Mouse (Mus musculus) liver, embryonic 14.5 days (tissue): Measurements from ENCODE around the gene Ano4.

Experiments
- CTCF ChIP-seq: IDR thresholded peaks from 2 replicates; pipeline ENCODE4 v1.5.1; 2016; ENCODE audit warnings: antibody characterized with exemption, low read depth, control low read depth
- EP300 ChIP-seq: IDR thresholded peaks from 2 replicates; pipeline ENCODE4 v1.6.1; 2016; ENCODE audit warnings: antibody characterized with exemption, low read depth

DNA sequence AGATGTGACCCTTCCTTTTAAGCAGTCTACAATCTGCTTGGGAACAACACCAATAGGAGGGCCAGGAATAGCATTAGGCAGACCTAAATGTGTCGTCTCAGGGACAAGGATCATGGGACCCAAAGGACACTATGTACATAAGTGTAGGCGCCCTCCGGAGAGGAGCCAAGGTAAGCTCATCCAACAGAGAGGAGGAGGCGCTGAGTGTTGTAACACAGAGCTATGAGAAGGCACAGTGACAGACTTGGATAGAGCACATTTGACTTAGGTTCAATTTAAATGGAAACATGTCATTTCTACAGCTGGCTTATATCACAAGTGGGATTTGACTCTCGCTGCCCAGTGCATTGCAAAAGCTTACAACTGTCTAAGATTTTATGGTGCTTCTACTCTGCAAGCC, 376.0 kb downstream of the Ano4 start:
- TF ChIP-seq CTCF (no peak), EP300 (no peak)
